Comparison of ENCODE assay signal across 8 mouse cellular contexts in the genomic region with DNA sequence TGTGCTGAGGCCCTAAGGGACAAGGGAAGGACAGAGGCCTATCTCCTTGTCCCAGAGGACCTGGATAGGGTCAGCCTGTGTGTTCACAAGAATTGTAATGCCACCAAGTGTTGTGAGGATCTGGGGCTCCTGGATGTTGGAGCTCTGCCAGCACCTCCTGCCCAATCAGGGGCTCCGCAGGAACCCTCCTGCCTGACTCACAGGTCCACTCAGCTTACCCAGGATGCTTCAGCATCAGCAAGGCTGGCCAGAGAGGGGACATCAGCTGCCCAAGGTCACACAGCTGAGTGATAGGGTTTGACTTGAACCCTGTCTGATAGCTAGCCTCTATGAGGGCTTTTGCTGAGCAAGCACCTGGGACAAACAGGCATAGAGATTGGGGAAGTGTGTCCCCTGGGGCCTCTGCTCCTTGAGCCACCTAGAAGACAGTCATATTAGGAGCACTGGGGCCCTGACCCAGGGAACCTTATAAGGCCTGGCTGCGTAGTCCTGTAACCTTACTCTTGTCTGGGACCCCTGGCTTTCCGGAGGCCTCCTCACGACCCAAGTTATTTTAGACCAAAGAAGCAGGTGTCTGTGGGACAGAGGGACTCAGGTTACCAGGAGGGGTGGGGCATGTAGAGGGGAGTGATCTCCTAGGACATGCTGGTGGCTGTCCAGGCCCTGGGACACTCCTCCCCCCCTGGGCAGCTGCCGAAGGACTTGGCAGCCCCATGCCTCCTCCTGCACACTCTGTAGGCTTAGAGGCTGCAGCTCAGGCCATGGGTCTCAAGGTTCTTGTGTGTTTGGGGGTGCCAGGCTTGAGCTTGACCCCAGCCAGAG. TPM values are rescaled to one million over a fixed set of nuclear protein-coding genes. Genes with fewer than 3 reads are reported as not detected.
DNase-seq lines count a peak whose midpoint lies in the region; ATAC-seq and TF ChIP-seq lines count a peak whose summit lies in the region.

No protein-coding gene starts in this region.

- DNase-seq in adrenal gland, adult (ENCODE audit: inconsistent age in 2 of 2, low spot score in 1 of 2): peak; percentile 84 to 85
- DNase-seq in adrenal gland, postnatal 4 days (ENCODE audit: low spot score in 2 of 2): no peak
- peak; percentile 64 for DNase-seq in brain, embryonic 14.5 days (ENCODE audit: low read depth)
- DNase-seq in forebrain, postnatal 0 days: peak; percentile 75
- peak; percentile 76 for DNase-seq in right cerebral cortex, postnatal 25 days
- no peak for DNase-seq in urinary bladder, postnatal 14 days (ENCODE audit: low spot score)

- TF ChIP-seq CTCF in brain, embryonic 14.5 days (IDR thresholded peaks at IDR 0.05; ENCODE audit: borderline replicate concordance, extremely low read depth, insufficient read depth, insufficient read length): no peak
- TF ChIP-seq CTCF in forebrain, postnatal 0 days (IDR thresholded peaks at IDR 0.05; ENCODE audit: low read depth): no peak

- H3K27ac ChIP-seq in forebrain, postnatal 0 days (ENCODE audit: low read depth, low read length): peak overlapping the region; percentile 87
- peak overlapping the region; percentile 89 for H3K27ac ChIP-seq in hindbrain, embryonic 12.5 days
- peak overlapping the region; percentile 73 for H3K27ac ChIP-seq in limb, embryonic 15.5 days

- H3K36me3 ChIP-seq in forebrain, postnatal 0 days (ENCODE audit: insufficient read depth): no peaks in the 10 kb centered on the region
- H3K36me3 ChIP-seq in hindbrain, embryonic 12.5 days: no peaks in the 10 kb centered on the region
- H3K36me3 ChIP-seq in limb, embryonic 15.5 days: no peaks in the 10 kb centered on the region

- no peak for TF ChIP-seq POLR2A in brain, embryonic 14.5 days (IDR thresholded peaks at IDR 0.05; ENCODE audit: borderline replicate concordance, extremely low read depth, insufficient read depth, insufficient read length, poor library complexity, severe bottlenecking)

- peak overlapping the region; percentile 64 for H3K9ac ChIP-seq in forebrain, postnatal 0 days
- H3K9ac ChIP-seq in hindbrain, embryonic 12.5 days: peak overlapping the region; percentile 65; the same call in 1 of the 2 replicates
- peak overlapping the region; percentile 4; the same call in 1 of the 2 replicates for H3K9ac ChIP-seq in limb, embryonic 15.5 days

- peak; percentile 14 for ATAC-seq in forebrain, postnatal 0 days
- ATAC-seq in hindbrain, embryonic 12.5 days (ENCODE audit: low FRiP score): 0 out of 2 replicates have a peak, but pooled peaks have one; percentile 2
- ATAC-seq in limb, embryonic 15.5 days (ENCODE audit: insufficient number of reproducible peaks, low FRiP score, low TSS enrichment, low read depth): peak; percentile 32; the same call in 1 of the 2 replicates

- H3K4me1 ChIP-seq in forebrain, postnatal 0 days (ENCODE audit: insufficient read depth): peaks cover 27% of the 10 kb centered on the region
- peaks cover 65% of the 10 kb centered on the region for H3K4me1 ChIP-seq in hindbrain, embryonic 12.5 days
- H3K4me1 ChIP-seq in limb, embryonic 15.5 days: peaks cover 64% of the 10 kb centered on the region

- H3K27me3 ChIP-seq in forebrain, postnatal 0 days (ENCODE audit: insufficient read depth, low read length): no peaks in the 10 kb centered on the region
- H3K27me3 ChIP-seq in hindbrain, embryonic 12.5 days: no peaks in the 10 kb centered on the region; the same call in 1 of the 2 replicates
- H3K27me3 ChIP-seq in limb, embryonic 15.5 days: no peaks in the 10 kb centered on the region

- H3K4me3 ChIP-seq in forebrain, postnatal 0 days (ENCODE audit: low read depth, low read length): peak overlapping the region; percentile 45
- peak overlapping the region; percentile 28 for H3K4me3 ChIP-seq in hindbrain, embryonic 12.5 days
- peak overlapping the region; percentile 26; the same call in 1 of the 2 replicates for H3K4me3 ChIP-seq in limb, embryonic 15.5 days

- H3K9me3 ChIP-seq in forebrain, postnatal 0 days (ENCODE audit: low read length): no peaks in the 10 kb centered on the region
- H3K9me3 ChIP-seq in hindbrain, embryonic 12.5 days (replicated peaks): no peaks in the 10 kb centered on the region
- no peaks in the 10 kb centered on the region for H3K9me3 ChIP-seq in limb, embryonic 15.5 days

- peak overlapping the region; percentile 63 for H3K4me2 ChIP-seq in forebrain, postnatal 0 days (ENCODE audit: low read depth)
- H3K4me2 ChIP-seq in hindbrain, embryonic 12.5 days (replicated peaks): peak overlapping the region; percentile 59
- peak overlapping the region; percentile 55; the same call in 1 of the 2 replicates for H3K4me2 ChIP-seq in limb, embryonic 15.5 days

- WGBS in forebrain, postnatal 0 days: 44% methylated on average over 5 of the region's 5 CpGs
- 54% methylated on average over 5 of the region's 5 CpGs for WGBS in hindbrain, embryonic 12.5 days
- 26% methylated on average over 5 of the region's 5 CpGs for WGBS in limb, embryonic 15.5 days

RNA-seq across cellular contexts. Expression of gene Ak1, which starts 4.5 kb away (rescaled TPM):
- total RNA-seq in adrenal gland, postnatal 4 days (2021): 10 to 100 TPM; 53.4 to 68.7 TPM
- polyA plus RNA-seq in brain, embryonic 14.5 days (2012; rRNA removed): 31.0 and 41.5 TPM in 2 replicates
- 114 and 123 TPM in 2 replicates for total RNA-seq in forebrain, postnatal 0 days (2014; rRNA removed)
- 119 and 123 TPM in 2 replicates for polyA plus RNA-seq in forebrain, postnatal 0 days (2015; fragmentation: Nextera tagmentation; extraction: Ambion mirVana)
- 40.4 and 43.2 TPM in 2 replicates for polyA plus RNA-seq in hindbrain, embryonic 12.5 days (2016; fragmentation: Nextera tagmentation; extraction: Ambion mirVana)
- polyA plus RNA-seq in limb, embryonic 15.5 days (2015; fragmentation: Nextera tagmentation; extraction: Ambion mirVana): 46.9 and 132 TPM in 2 replicates

RNA-seq across cellular contexts. Expression of gene Eng, which starts 20.3 kb away (rescaled TPM):
- total RNA-seq in adrenal gland, postnatal 4 days (2021): 100 to 1,000 TPM in 1 of 2 experiments, 10 to 100 TPM in 1; 97.4 to 103 TPM
- 27.1 and 38.0 TPM in 2 replicates for polyA plus RNA-seq in brain, embryonic 14.5 days (2012; rRNA removed)
- 8.2 and 14.7 TPM in 2 replicates for total RNA-seq in forebrain, postnatal 0 days (2014; rRNA removed)
- polyA plus RNA-seq in forebrain, postnatal 0 days (2015; fragmentation: Nextera tagmentation; extraction: Ambion mirVana): 19.3 and 22.1 TPM in 2 replicates
- 31.6 and 32.1 TPM in 2 replicates for polyA plus RNA-seq in hindbrain, embryonic 12.5 days (2016; fragmentation: Nextera tagmentation; extraction: Ambion mirVana)
- 64.6 and 71.5 TPM in 2 replicates for polyA plus RNA-seq in limb, embryonic 15.5 days (2015; fragmentation: Nextera tagmentation; extraction: Ambion mirVana)

RNA-seq across cellular contexts. Expression of gene St6galnac6, which starts 26.6 kb away (rescaled TPM):
- total RNA-seq in adrenal gland, postnatal 4 days (2021): 10 to 100 TPM; 53.0 to 58.0 TPM
- polyA plus RNA-seq in brain, embryonic 14.5 days (2012; rRNA removed): 16.2 and 22.6 TPM in 2 replicates
- 65.3 and 72.9 TPM in 2 replicates for total RNA-seq in forebrain, postnatal 0 days (2014; rRNA removed)
- polyA plus RNA-seq in forebrain, postnatal 0 days (2015; fragmentation: Nextera tagmentation; extraction: Ambion mirVana): 34.8 and 42.3 TPM in 2 replicates
- polyA plus RNA-seq in hindbrain, embryonic 12.5 days (2016; fragmentation: Nextera tagmentation; extraction: Ambion mirVana): 13.5 and 14.3 TPM in 2 replicates
- polyA plus RNA-seq in limb, embryonic 15.5 days (2015; fragmentation: Nextera tagmentation; extraction: Ambion mirVana): 24.7 and 27.1 TPM in 2 replicates

RNA-seq across cellular contexts. Expression of gene St6galnac4, which starts 39.2 kb away (rescaled TPM):
- 10 to 100 TPM; 16.4 to 19.4 TPM for total RNA-seq in adrenal gland, postnatal 4 days (2021)
- polyA plus RNA-seq in brain, embryonic 14.5 days (2012; rRNA removed): 21.7 and 23.9 TPM in 2 replicates
- 32.4 and 35.5 TPM in 2 replicates for total RNA-seq in forebrain, postnatal 0 days (2014; rRNA removed)
- polyA plus RNA-seq in forebrain, postnatal 0 days (2015; fragmentation: Nextera tagmentation; extraction: Ambion mirVana): 31.3 and 33.2 TPM in 2 replicates
- polyA plus RNA-seq in hindbrain, embryonic 12.5 days (2016; fragmentation: Nextera tagmentation; extraction: Ambion mirVana): 21.5 and 22.9 TPM in 2 replicates
- polyA plus RNA-seq in limb, embryonic 15.5 days (2015; fragmentation: Nextera tagmentation; extraction: Ambion mirVana): 33.8 and 44.2 TPM in 2 replicates

RNA-seq across cellular contexts. Expression of gene 9430097D07Rik, which starts 50.6 kb away (rescaled TPM):
- total RNA-seq in adrenal gland, postnatal 4 days (2021): not detected
- polyA plus RNA-seq in brain, embryonic 14.5 days (2012; rRNA removed): 0.26 and 0.33 TPM in 2 replicates
- 0.38 and 1.0 TPM in 2 replicates for total RNA-seq in forebrain, postnatal 0 days (2014; rRNA removed)
- polyA plus RNA-seq in forebrain, postnatal 0 days (2015; fragmentation: Nextera tagmentation; extraction: Ambion mirVana): 0.26 and 0.45 TPM in 2 replicates
- 0.31 and 0.56 TPM in 2 replicates for polyA plus RNA-seq in hindbrain, embryonic 12.5 days (2016; fragmentation: Nextera tagmentation; extraction: Ambion mirVana)
- polyA plus RNA-seq in limb, embryonic 15.5 days (2015; fragmentation: Nextera tagmentation; extraction: Ambion mirVana): not detected in 2 replicates

Comparison
In these comparisons a context has a peak if more than half of its experiments do, and no peak if none do; other contexts are left out.
1. DNase-seq: peak in adrenal gland, adult (2 of 2), brain, embryonic 14.5 days (single experiment), forebrain, postnatal 0 days (single experiment) and right cerebral cortex, postnatal 25 days (single experiment); none in adrenal gland, postnatal 4 days (0 of 2) and urinary bladder, postnatal 14 days (single experiment).
2. H3K9ac ChIP-seq: peak in every context shown above with its lines; median percentile 65 in hindbrain, embryonic 12.5 days; 64 in forebrain, postnatal 0 days; 4 in limb, embryonic 15.5 days.
3. Peak in every context shown above with its lines, with median percentiles within 50 percentile points of each other: ATAC-seq, H3K27ac ChIP-seq, H3K4me2 ChIP-seq and H3K4me3 ChIP-seq.